Mouse (Mus musculus): Measurements from ENCODE around the gene Galnt17.

GRCm38 (mm10) chr5:131088866-131089265 lies 219.4 kb downstream of the Galnt17 start:
- TF ChIP-seq POLR2A (IDR thresholded peaks at IDR 0.05; ENCODE audit: insufficient read length, low read depth), result no peak
- no peak for TF ChIP-seq E2F4 (IDR thresholded peaks at IDR 0.05; ENCODE audit: insufficient read depth)
- no peak for TF ChIP-seq REST (IDR thresholded peaks at IDR 0.05; ENCODE audit: insufficient read depth, insufficient read length)
- TF ChIP-seq USF1 (IDR thresholded peaks at IDR 0.05; ENCODE audit: low read depth), result no peak
- no peak for TF ChIP-seq MYOD1 (IDR thresholded peaks at IDR 0.05; ENCODE audit: control insufficient read depth in 1 of 3, insufficient read length in 2 of 3, low read depth in 2 of 3)
- TF ChIP-seq POLR2AphosphoS2 (IDR thresholded peaks at IDR 0.05; ENCODE audit: insufficient read length, low read depth), result no peak
- TF ChIP-seq TCF3 (IDR thresholded peaks at IDR 0.05; ENCODE audit: insufficient read length, low read depth), result no peak
- no peak for TF ChIP-seq MAX (IDR thresholded peaks at IDR 0.05; ENCODE audit: low read depth)
- TF ChIP-seq TCF12 (IDR thresholded peaks at IDR 0.05; ENCODE audit: insufficient read depth, poor library complexity, severe bottlenecking), result no peak

Data from myocyte (in vitro differentiated cells).